Mouse (Mus musculus) urinary bladder, postnatal 10 days (tissue): Measurements from ENCODE around the gene Stxbp4.

ENCODE experiments used
- DNase-seq: peaks from one replicate; pipeline ENCODE4 v3.0.0; 2022; ENCODE audit warnings: low spot score

Gene Stxbp4

GRCm38 (mm10) chr11:90637440-90638311, at the start of gene Stxbp4, which contains the start of gene Cox11:
Stxbp4 (minus strand) TSS chr11:90638084.
Cox11 (plus strand) TSS chr11:90638173.
- peak; percentile 80 for DNase-seq

GRCm38 (mm10) chr11:90687040-90687439, 49.2 kb upstream of the Stxbp4 start:
- no peak for DNase-seq

GRCm38 (mm10) chr11:90686287-90687025, 48.6 kb upstream of the Stxbp4 start:
- DNase-seq = no peak

GRCm38 (mm10) chr11:90685196-90685595, 47.3 kb upstream of the Stxbp4 start:
- no peak for DNase-seq

GRCm38 (mm10) chr11:90684765-90685164, 46.9 kb upstream of the Stxbp4 start:
- DNase-seq = no peak

GRCm38 (mm10) chr11:90681171-90681570, 43.3 kb upstream of the Stxbp4 start:
- no peak for DNase-seq

- DNase-seq = no peak
Measured at GRCm38 (mm10) chr11:90678582-90678981, 40.7 kb upstream of the Stxbp4 start.

- DNase-seq = no peak
Measured at GRCm38 (mm10) chr11:90677771-90678288, 39.9 kb upstream of the Stxbp4 start.

GRCm38 (mm10) chr11:90677027-90677426, 39.1 kb upstream of the Stxbp4 start:
- no peak for DNase-seq

GRCm38 (mm10) chr11:90675479-90676110, 37.7 kb upstream of the Stxbp4 start:
- DNase-seq = no peak

GRCm38 (mm10) chr11:90667325-90667724, 29.4 kb upstream of the Stxbp4 start:
- DNase-seq = no peak

- DNase-seq = no peak
Measured at GRCm38 (mm10) chr11:90666916-90667315, 29.0 kb upstream of the Stxbp4 start.

- DNase-seq = no peak
Measured at GRCm38 (mm10) chr11:90666144-90666757, 28.4 kb upstream of the Stxbp4 start.

- no peak for DNase-seq
Measured at GRCm38 (mm10) chr11:90665161-90665560, 27.3 kb upstream of the Stxbp4 start.

GRCm38 (mm10) chr11:90664345-90664986, 26.6 kb upstream of the Stxbp4 start:
- no peak for DNase-seq

GRCm38 (mm10) chr11:90663618-90664297, 25.9 kb upstream of the Stxbp4 start:
- no peak for DNase-seq

GRCm38 (mm10) chr11:90663052-90663451, 25.2 kb upstream of the Stxbp4 start:
- DNase-seq = no peak

- DNase-seq = no peak
Measured at GRCm38 (mm10) chr11:90660662-90661061, 22.8 kb upstream of the Stxbp4 start.

GRCm38 (mm10) chr11:90657527-90657926, 19.6 kb upstream of the Stxbp4 start:
- DNase-seq = no peak

- no peak for DNase-seq
Measured at GRCm38 (mm10) chr11:90652603-90653002, 14.7 kb upstream of the Stxbp4 start.
